Mouse (Mus musculus): ENCODE measurements around the gene Mob3b. TPM values are rescaled to one million over a fixed set of nuclear protein-coding genes. Genes with fewer than 3 reads are reported as not detected.
"Not testable (repeated sequence)": the region's sequence is repeated elsewhere in the genome, so short reads cannot be mapped to it uniquely, and the experiment has no call there.

Gene Mob3b
- polyA plus RNA-seq, 1 experiment = not detected

- Histone ChIP-seq H3K36me3 (ENCODE audit: control insufficient read depth) (no peaks in the 10 kb centered on the region), H3K4me1 (ENCODE audit: control insufficient read depth) (no peaks in the 10 kb centered on the region), H3K27me3 (ENCODE audit: control insufficient read depth) (no peaks in the 10 kb centered on the region), H3K9me3 (ENCODE audit: control insufficient read depth, low read length) (no peaks in the 10 kb centered on the region), H3K4me3 (replicated peaks) (no peak overlapping the region)
- no peak for TF ChIP-seq GATA1 (IDR thresholded peaks at IDR 0.05; ENCODE audit: low read length)
These were observed 196.3 kb downstream of the Mob3b start for GRCm38 (mm10) chr4:34960781-34961560.

- no peaks in the 10 kb centered on the region for H3K36me3 ChIP-seq (ENCODE audit: control insufficient read depth)
- no peaks in the 10 kb centered on the region for H3K27me3 ChIP-seq (ENCODE audit: control insufficient read depth)
- H3K4me3 ChIP-seq (replicated peaks) = no peak overlapping the region
- H3K4me1 ChIP-seq (ENCODE audit: control insufficient read depth) = no peaks in the 10 kb centered on the region
- H3K9me3 ChIP-seq (ENCODE audit: control insufficient read depth, low read length) = no peaks in the 10 kb centered on the region
- no peak for TF ChIP-seq GATA1 (IDR thresholded peaks at IDR 0.05; ENCODE audit: low read length)
- TF ChIP-seq TAL1 (IDR thresholded peaks at IDR 0.05; ENCODE audit: low read length) = no peak
These were observed 197.8 kb downstream of the Mob3b start for GRCm38 (mm10) chr4:34959477-34959876.

- H3K27me3 ChIP-seq (ENCODE audit: control insufficient read depth) = no peaks in the 10 kb centered on the region
- no peaks in the 10 kb centered on the region for H3K9me3 ChIP-seq (ENCODE audit: control insufficient read depth, low read length)
- H3K36me3 ChIP-seq (ENCODE audit: control insufficient read depth) = no peaks in the 10 kb centered on the region
- H3K4me3 ChIP-seq (replicated peaks) = no peak overlapping the region
- no peak for TF ChIP-seq TAL1 (IDR thresholded peaks at IDR 0.05; ENCODE audit: low read length)
- no peaks in the 10 kb centered on the region for H3K4me1 ChIP-seq (ENCODE audit: control insufficient read depth)
These were observed 198.9 kb downstream of the Mob3b start for GRCm38 (mm10) chr4:34958155-34959028.

GRCm38 (mm10) chr4:34953716-34954115 lies 203.6 kb downstream of the Mob3b start:
- Histone ChIP-seq H3K4me1 (ENCODE audit: control insufficient read depth) (no peaks in the 10 kb centered on the region), H3K4me3 (replicated peaks) (no peak overlapping the region), H3K9me3 (ENCODE audit: control insufficient read depth, low read length) (no peaks in the 10 kb centered on the region), H3K27me3 (ENCODE audit: control insufficient read depth) (no peaks in the 10 kb centered on the region), H3K36me3 (ENCODE audit: control insufficient read depth) (no peaks in the 10 kb centered on the region)
- TF ChIP-seq TAL1 (IDR thresholded peaks at IDR 0.05; ENCODE audit: low read length) = no peak
- TF ChIP-seq GATA1 (IDR thresholded peaks at IDR 0.05; ENCODE audit: low read length) = no peak

GRCm38 (mm10) chr4:34947181-34947580 lies 210.1 kb downstream of the Mob3b start:
- H3K36me3 ChIP-seq (ENCODE audit: control insufficient read depth) = no peaks in the 10 kb centered on the region
- H3K27me3 ChIP-seq (ENCODE audit: control insufficient read depth) = no peaks in the 10 kb centered on the region
- H3K9me3 ChIP-seq (ENCODE audit: control insufficient read depth, low read length) = no peaks in the 10 kb centered on the region
- H3K4me1 ChIP-seq (ENCODE audit: control insufficient read depth) = peaks cover 4% of the 10 kb centered on the region
- no peak overlapping the region for H3K4me3 ChIP-seq (replicated peaks)
- TF ChIP-seq TAL1 (IDR thresholded peaks at IDR 0.05; ENCODE audit: low read length) (no peak), GATA1 (IDR thresholded peaks at IDR 0.05; ENCODE audit: low read length) (no peak)

GRCm38 (mm10) chr4:34941046-34941445 lies 216.2 kb downstream of the Mob3b start:
- Histone ChIP-seq H3K4me1 (ENCODE audit: control insufficient read depth) (no peaks in the 10 kb centered on the region), H3K36me3 (ENCODE audit: control insufficient read depth) (no peaks in the 10 kb centered on the region)
- TF ChIP-seq TAL1 (IDR thresholded peaks at IDR 0.05; ENCODE audit: low read length) (no peak), GATA1 (IDR thresholded peaks at IDR 0.05; ENCODE audit: low read length) (no peak)

GRCm38 (mm10) chr4:34928386-34928785 lies 228.9 kb downstream of the Mob3b start:
- H3K36me3 ChIP-seq (ENCODE audit: control insufficient read depth); H3K27me3 ChIP-seq (ENCODE audit: control insufficient read depth); H3K9me3 ChIP-seq (ENCODE audit: control insufficient read depth, low read length); H3K4me1 ChIP-seq (ENCODE audit: control insufficient read depth); H3K4me3 ChIP-seq (replicated peaks): not testable (repeated sequence)

More at GRCm38 (mm10) chr4:34941046-34941445, 216.2 kb downstream of the Mob3b start:
- no peaks in the 10 kb centered on the region for H3K9me3 ChIP-seq (ENCODE audit: control insufficient read depth, low read length)
- H3K4me3 ChIP-seq (replicated peaks) = no peak overlapping the region
- no peaks in the 10 kb centered on the region for H3K27me3 ChIP-seq (ENCODE audit: control insufficient read depth)

- Histone ChIP-seq H3K9me3 (ENCODE audit: control insufficient read depth, low read length) (no peaks in the 10 kb centered on the region), H3K4me1 (ENCODE audit: control insufficient read depth) (no peaks in the 10 kb centered on the region), H3K4me3 (replicated peaks) (no peak overlapping the region), H3K27me3 (ENCODE audit: control insufficient read depth) (no peaks in the 10 kb centered on the region), H3K36me3 (ENCODE audit: control insufficient read depth) (no peaks in the 10 kb centered on the region)
- TF ChIP-seq GATA1 (IDR thresholded peaks at IDR 0.05; ENCODE audit: low read length) (no peak), TAL1 (IDR thresholded peaks at IDR 0.05; ENCODE audit: low read length) (no peak)
These were observed 235.0 kb downstream of the Mob3b start for GRCm38 (mm10) chr4:34922177-34922870.

- no peak for TF ChIP-seq GATA1 (IDR thresholded peaks at IDR 0.05; ENCODE audit: low read length)
- TF ChIP-seq TAL1 (IDR thresholded peaks at IDR 0.05; ENCODE audit: low read length) = no peak
These were observed 239.9 kb downstream of the Mob3b start for GRCm38 (mm10) chr4:34917400-34917799.

More at GRCm38 (mm10) chr4:34917400-34917799, 239.9 kb downstream of the Mob3b start:
- Histone ChIP-seq H3K36me3 (ENCODE audit: control insufficient read depth) (no peaks in the 10 kb centered on the region), H3K4me1 (ENCODE audit: control insufficient read depth) (no peaks in the 10 kb centered on the region), H3K9me3 (ENCODE audit: control insufficient read depth, low read length) (no peaks in the 10 kb centered on the region), H3K4me3 (replicated peaks) (no peak overlapping the region), H3K27me3 (ENCODE audit: control insufficient read depth) (no peaks in the 10 kb centered on the region)

All from erythroblast, embryonic 14.5 days (primary cell).